Mouse (Mus musculus): ENCODE measurements around the gene Timm50.

DNA sequence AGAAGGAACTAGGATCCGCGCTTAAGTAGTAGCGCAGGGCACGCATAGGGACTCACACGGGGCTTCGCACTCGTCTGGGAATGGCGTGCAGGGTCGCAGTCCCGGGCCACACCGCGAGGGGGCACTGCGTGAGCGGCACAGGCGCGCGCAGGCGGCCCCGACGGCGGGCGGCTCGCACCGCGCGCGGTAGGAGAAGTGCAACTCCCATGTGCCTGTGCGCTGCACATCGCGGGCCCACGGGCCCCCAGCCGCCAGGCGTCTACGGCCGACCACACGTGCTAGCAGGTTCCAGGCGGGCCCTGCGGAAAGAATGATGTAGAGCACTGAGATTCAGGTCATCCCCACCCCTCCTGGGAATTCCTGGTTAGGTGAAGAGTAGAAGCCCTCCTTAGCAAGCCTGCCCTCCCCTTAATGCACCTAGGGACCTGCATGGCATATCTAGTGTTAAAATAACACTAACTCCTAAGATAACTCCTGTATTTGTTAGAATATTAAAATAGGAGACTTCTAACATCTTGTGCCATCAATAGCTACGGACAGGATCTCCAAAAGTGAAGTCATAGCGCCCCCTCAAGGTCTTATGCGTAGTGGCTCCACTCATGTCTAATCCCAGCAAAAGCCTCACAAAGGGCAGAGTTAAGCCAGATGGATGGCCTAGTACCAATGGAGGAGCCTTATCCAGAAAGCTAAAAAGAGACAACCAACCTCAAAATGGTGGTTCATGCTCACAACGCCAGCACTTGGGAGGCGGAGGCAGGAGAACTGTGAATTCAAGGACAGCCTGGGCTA lies 12.8 kb downstream of the Timm50 start:
- TF ChIP-seq CTCF (IDR thresholded peaks at IDR 0.05; ENCODE audit: extremely low read depth, insufficient read depth, low read length), result peak; percentile 58
- no peak for TF ChIP-seq POLR2A (IDR thresholded peaks at IDR 0.05; ENCODE audit: extremely low read depth, insufficient read depth, low read length)
